Mouse (Mus musculus) intestine, postnatal 0 days (tissue): Measurements from ENCODE around the gene Wdr26. TPM values are rescaled to one million over a fixed set of nuclear protein-coding genes. Genes with fewer than 3 reads are reported as not detected.
A peak's percentile ranks its signal among the peaks of the same experiment; 100 is the strongest.

ENCODE experiments used
- ATAC-seq: fragments of 200-750 bp; cut with Nextera tagmentation; 2 replicates; pipeline ENCODE4 v1.8.0; 2017; ENCODE audit warnings: mild to moderate bottlenecking, moderate TSS enrichment, moderate library complexity
- H3K27ac ChIP-seq: fragments of 300-500 bp; sonication (generic); 2 replicates; pipeline ENCODE4 v1.5.1; 2014; ENCODE audit warnings: mild to moderate bottlenecking, low read depth, low read length, moderate library complexity
- H3K27me3 ChIP-seq: fragments of 300-500 bp; sonication (generic); replicated peaks from 2 replicates; pipeline ENCODE4 v1.6.1; 2014; ENCODE audit warnings: low read length, mixed read lengths; ENCODE audit not compliant: control insufficient read depth, insufficient read depth
- H3K36me3 ChIP-seq: fragments of 300-500 bp; sonication (generic); 2 replicates; pipeline ENCODE4 v1.6.1; 2014; ENCODE audit warnings: mild to moderate bottlenecking, moderate library complexity; ENCODE audit not compliant: control insufficient read depth, insufficient read depth
- H3K4me1 ChIP-seq: fragments of 300-500 bp; sonication (generic); replicated peaks from 2 replicates; pipeline ENCODE4 v1.6.1; 2014; ENCODE audit warnings: antibody characterized with exemption, low read length, mixed read lengths; ENCODE audit not compliant: control insufficient read depth, insufficient read depth
- H3K4me2 ChIP-seq: fragments of 300-500 bp; sonication (generic); replicated peaks from 2 replicates; pipeline ENCODE4 v1.6.1; 2014; ENCODE audit warnings: low read depth, mild to moderate bottlenecking, moderate library complexity
- H3K4me3 ChIP-seq: fragments of 300-500 bp; sonication (generic); 2 replicates; pipeline ENCODE4 v1.5.1; 2014; ENCODE audit warnings: low read depth, low read length
- H3K9ac ChIP-seq: fragments of 300-500 bp; sonication (generic); 2 replicates; pipeline ENCODE4 v1.6.1; 2014; ENCODE audit warnings: mild to moderate bottlenecking, low read depth, low read length
- H3K9me3 ChIP-seq: fragments of 300-500 bp; sonication (generic); 2 replicates; pipeline ENCODE4 v1.6.1; 2016; ENCODE audit warnings: mixed run types; ENCODE audit not compliant: control insufficient read depth
- CTCF ChIP-seq: sonication (generic); IDR thresholded peaks from 2 replicates; pipeline ENCODE4 v1.5.1; 2016; ENCODE audit warnings: low read depth, mild to moderate bottlenecking, control low read depth, antibody characterized with exemption, moderate library complexity
- WGBS: fragments of 180-500 bp; shearing (Covaris S2); extraction: QIAGEN DNeasy Blood & Tissue Kit; methylation state at CpG from one replicate; pipeline ENCODE4 v1.1.7; 2014; 5-methylcytosine and 5-hydroxymethylcytosine counted together
- polyA plus RNA-seq: library from polyadenylated mRNA; unstranded; fragments of >200 nt; fragmentation: Nextera tagmentation; extraction: Ambion mirVana; gene quantifications from 2 replicates; pipeline ENCODE4 v1.2.1, GENCODE M21; 2015

Wdr26 gene
- polyA plus RNA-seq, 1 experiment from 2014 or later, result 29.3 TPM

DNA sequence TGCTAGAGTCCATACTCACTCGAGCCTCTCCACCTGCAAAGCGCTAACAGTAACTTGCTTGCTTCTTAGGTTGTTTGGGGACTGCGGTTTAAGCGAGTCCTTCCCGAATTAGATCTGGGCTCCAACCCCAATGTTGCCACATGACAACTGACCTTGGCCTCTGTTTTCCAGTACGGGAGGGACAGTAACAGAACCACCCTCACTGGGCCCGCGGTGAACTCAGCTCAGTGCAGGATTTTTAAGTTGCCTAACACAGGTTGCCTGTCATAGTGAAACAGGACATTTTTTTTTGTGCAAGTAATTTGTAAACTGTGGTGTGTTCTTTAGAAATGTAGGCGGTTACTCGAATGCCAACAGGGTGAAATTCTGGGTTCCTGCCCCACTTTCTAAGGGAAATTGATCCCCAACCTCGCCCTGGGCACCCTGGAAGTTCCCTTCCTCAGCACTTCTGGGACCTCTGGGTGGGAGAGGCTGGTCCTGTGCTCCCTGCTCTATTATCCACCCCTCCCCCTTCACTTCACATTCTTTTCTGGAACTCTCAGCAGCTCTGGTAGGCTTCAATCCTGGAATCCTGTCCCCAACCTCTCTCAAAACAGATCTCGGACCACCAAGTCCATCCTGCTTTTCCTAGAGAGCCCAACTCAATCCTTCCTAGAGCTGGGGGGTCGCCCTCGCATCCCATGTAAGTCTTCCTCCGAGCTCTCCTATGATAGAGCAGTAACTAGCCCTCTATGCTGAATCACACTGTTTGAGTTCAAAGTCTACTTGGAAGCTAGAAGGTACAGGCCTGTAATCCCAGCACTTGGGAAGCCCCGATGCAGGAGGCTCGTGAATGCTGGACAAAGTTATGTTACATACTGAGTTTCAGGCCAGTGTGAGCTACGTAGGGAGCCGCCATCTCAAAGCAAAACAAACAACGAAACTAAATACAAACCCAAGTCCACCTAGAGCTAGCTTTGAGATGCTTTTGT is 46.1 kb upstream of the Wdr26 start:
- peak overlapping the region; percentile 84 for H3K4me2 ChIP-seq

DNA sequence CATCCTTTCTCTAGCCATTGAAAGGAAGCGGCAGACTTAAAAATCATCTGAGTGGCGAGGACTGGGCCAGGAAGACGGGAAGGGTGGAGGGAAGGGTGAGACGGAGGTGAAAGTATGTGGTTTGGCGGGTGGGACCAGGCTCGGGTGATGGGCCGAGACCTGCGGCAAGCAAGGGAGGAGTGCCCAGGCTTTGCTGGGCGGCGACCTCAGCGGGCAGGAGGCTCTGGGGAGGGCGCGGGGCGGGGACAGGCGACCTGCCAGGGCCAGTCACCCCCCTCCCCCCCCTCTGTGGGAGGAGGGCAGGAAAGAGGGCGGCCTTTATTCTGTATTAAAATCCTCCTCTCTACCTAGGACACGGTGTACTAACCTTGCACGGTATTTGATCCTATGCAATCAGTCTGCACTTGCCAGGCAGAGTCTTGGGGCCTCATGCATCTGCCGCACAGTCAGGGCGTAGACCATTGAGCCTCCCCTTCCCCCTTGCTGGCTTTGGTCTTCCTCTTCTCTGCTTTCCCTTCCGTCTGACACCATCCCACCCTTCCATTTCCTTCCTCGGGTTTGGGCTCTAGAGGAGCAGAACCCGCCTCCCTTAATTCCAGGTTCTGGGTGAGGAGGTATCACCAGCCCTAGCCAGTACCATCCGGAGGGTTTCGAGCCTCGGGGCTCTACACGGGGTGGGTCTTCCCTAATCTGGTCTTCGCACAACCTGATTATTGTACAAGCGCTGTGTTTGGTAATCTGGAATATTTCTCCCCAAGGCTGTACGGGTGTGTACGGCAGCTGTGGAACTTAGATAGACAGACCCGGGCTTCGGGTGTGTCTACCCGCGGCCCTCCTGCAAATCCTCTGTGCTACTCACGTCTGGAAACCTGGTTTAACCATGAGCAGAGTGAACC is 45.1 kb upstream of the Wdr26 start:
- WGBS, result 9% methylated on average over 35 of the region's 36 CpGs
- peak overlapping the region; percentile 50 for H3K9ac ChIP-seq
- H3K4me3 ChIP-seq, result peak overlapping the region; percentile 37
- no peaks in the 10 kb centered on the region for H3K9me3 ChIP-seq
- H3K36me3 ChIP-seq, result no peaks in the 10 kb centered on the region
- ATAC-seq, result peak; percentile 80
- TF ChIP-seq CTCF, result no peak
- H3K27ac ChIP-seq, result peak overlapping the region; percentile 71
- H3K27me3 ChIP-seq, result no peaks in the 10 kb centered on the region
- peaks cover 6% of the 10 kb centered on the region; the same call in 1 of the 2 replicates for H3K4me1 ChIP-seq
- H3K4me2 ChIP-seq, result peak overlapping the region; percentile 84

More for the DNA sequence above, 46.1 kb upstream of the Wdr26 start:
- no peak overlapping the region for H3K4me3 ChIP-seq
- H3K27me3 ChIP-seq, result no peaks in the 10 kb centered on the region
- no peak for TF ChIP-seq CTCF
- ATAC-seq, result peak; percentile 54
- no peaks in the 10 kb centered on the region for H3K9me3 ChIP-seq
- H3K27ac ChIP-seq, result peak overlapping the region; percentile 71
- no peaks in the 10 kb centered on the region for H3K36me3 ChIP-seq
- peaks cover 6% of the 10 kb centered on the region; the same call in 1 of the 2 replicates for H3K4me1 ChIP-seq
- no peak overlapping the region for H3K9ac ChIP-seq
- WGBS, result 43% methylated on average over 20 of the region's 20 CpGs

GRCm38 (mm10) chr1:181255891-181256688 is 44.3 kb upstream of the Wdr26 start:
- H3K9ac ChIP-seq, result peak overlapping the region; percentile 50
- 7% methylated on average over 20 of the region's 20 CpGs for WGBS
- H3K27me3 ChIP-seq, result no peaks in the 10 kb centered on the region
- no peaks in the 10 kb centered on the region for H3K9me3 ChIP-seq
- H3K4me1 ChIP-seq, result peaks cover 6% of the 10 kb centered on the region; the same call in 1 of the 2 replicates
- H3K4me2 ChIP-seq, result peak overlapping the region; percentile 84
- H3K36me3 ChIP-seq, result no peaks in the 10 kb centered on the region
- peak overlapping the region; percentile 71 for H3K27ac ChIP-seq
- peak overlapping the region; percentile 37 for H3K4me3 ChIP-seq
- ATAC-seq, result peak; percentile 39
- TF ChIP-seq CTCF, result peak; percentile 62

GRCm38 (mm10) chr1:181255450-181255849 is 43.6 kb upstream of the Wdr26 start:
- peaks cover 6% of the 10 kb centered on the region; the same call in 1 of the 2 replicates for H3K4me1 ChIP-seq
- ATAC-seq, result no peak
- no peaks in the 10 kb centered on the region for H3K9me3 ChIP-seq
- no peak for TF ChIP-seq CTCF
- no peaks in the 10 kb centered on the region for H3K36me3 ChIP-seq
- H3K27ac ChIP-seq, result no peak overlapping the region
- no peak overlapping the region for H3K4me3 ChIP-seq
- H3K9ac ChIP-seq, result no peak overlapping the region; the same call in 1 of the 2 replicates
- H3K27me3 ChIP-seq, result no peaks in the 10 kb centered on the region
- no peak overlapping the region; the same call in 1 of the 2 replicates for H3K4me2 ChIP-seq
- 59% methylated on average over 9 of the region's 9 CpGs for WGBS

GRCm38 (mm10) chr1:181251624-181252023 is 39.8 kb upstream of the Wdr26 start:
- Histone ChIP-seq H3K4me1 (no peaks in the 10 kb centered on the region), H3K9ac (no peak overlapping the region), H3K4me3 (no peak overlapping the region), H3K4me2 (no peak overlapping the region), H3K9me3 (0 out of 2 replicates have a peak, but pooled peaks cover 3% of the 10 kb centered on the region), H3K36me3 (no peaks in the 10 kb centered on the region), H3K27me3 (no peaks in the 10 kb centered on the region), H3K27ac (no peak overlapping the region)
- ATAC-seq, result no peak
- TF ChIP-seq CTCF, result 0 out of 2 replicates have a peak, but pooled peaks have one; percentile 12
- 77% methylated on average over 5 of the region's 5 CpGs for WGBS
